Mouse (Mus musculus): ENCODE data around the gene Hs1bp3.

Gene Hs1bp3

DNA sequence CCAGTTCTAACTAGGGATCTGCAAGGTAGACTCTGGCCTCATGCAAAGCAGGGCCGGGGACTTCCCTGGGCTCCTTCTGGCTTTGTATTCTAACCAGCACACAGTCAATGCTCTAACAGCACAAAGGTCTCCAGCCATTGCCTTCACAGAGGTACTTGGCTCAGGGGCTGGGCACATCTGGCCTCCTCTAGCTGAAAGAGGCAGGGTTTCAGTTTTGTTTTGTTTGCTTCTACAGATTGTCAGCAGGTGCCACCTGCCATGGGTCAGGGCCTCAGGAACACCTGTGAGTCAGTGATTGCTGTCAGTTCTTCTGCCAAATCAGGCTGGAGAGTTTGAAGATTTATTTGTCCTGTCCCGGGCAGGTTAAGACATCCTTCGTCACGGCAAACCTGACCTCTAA, 39.8 kb downstream of the Hs1bp3 start:
- in situ Hi-C loops (cut with MboI; ENCODE audit: low pct_unique_long_range_greater_than_20kb in 1 of 2, low sequenced_read_pairs in 2 of 2, unreplicated experiment in 1 of 2) = no loop called here

DNA sequence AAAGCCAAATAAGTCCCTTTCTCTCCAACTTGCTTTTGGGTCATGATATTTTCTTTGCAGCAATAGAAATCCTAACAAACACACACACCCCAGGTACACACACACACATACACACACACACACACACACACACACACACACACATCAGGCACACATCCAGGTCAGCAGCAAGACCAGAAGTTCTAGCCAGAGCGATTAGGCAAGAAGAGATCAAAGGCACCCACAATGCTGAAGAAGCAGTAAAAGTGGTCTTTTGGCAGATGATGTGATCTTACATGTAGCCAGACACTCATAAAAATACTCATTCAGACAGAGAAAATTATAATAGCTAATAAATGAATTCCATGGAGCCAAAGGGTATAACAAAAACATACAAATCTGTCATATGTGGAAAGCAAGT, 41.0 kb downstream of the Hs1bp3 start:
- in situ Hi-C loops (cut with MboI; ENCODE audit: low pct_unique_long_range_greater_than_20kb in 1 of 2, low sequenced_read_pairs in 2 of 2, unreplicated experiment in 1 of 2) = no loop called here

DNA sequence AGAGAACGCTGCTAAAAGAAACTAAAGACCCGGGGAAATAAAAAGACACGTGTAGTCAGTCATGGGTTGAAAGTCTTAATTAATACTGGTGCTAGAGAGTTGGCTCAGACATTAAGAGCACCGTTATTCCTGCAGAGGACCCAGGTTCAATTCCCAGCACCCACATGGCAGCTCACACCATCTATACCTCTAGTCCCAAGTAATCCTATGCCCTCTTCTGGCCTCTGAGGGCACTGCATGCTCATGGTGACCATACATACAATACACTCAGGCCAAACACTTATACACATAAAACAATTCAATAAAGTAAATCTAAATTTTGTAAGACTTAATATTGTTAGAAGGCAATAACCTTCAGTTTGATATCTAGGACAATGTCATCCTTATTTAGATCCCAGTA, 41.8 kb downstream of the Hs1bp3 start:
- in situ Hi-C loops (cut with MboI; ENCODE audit: low pct_unique_long_range_greater_than_20kb in 1 of 2, low sequenced_read_pairs in 2 of 2, unreplicated experiment in 1 of 2) = no loop called here

DNA sequence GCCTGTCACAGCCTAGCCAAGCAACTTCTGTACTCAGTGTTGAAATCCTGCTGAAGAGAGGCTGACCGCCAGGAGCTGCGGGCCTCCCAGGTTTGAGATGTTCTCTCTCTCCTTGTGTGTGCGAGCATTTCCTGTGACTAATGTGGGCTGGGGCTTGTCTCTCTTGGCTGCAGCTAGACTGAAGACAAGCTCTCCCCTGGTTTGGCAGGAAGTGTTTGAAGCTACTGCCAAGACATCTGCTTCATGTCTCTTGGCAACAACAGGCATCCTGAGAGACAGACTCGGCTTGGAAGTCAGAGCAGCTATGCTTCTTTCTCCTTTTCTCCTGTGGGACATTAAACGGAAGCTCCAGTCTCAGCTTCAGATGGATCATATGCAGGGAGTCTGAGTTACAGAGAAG, 44.2 kb downstream of the Hs1bp3 start:
- in situ Hi-C loops (cut with MboI; ENCODE audit: low pct_unique_long_range_greater_than_20kb in 1 of 2, low sequenced_read_pairs in 2 of 2, unreplicated experiment in 1 of 2) = no loop called here

DNA sequence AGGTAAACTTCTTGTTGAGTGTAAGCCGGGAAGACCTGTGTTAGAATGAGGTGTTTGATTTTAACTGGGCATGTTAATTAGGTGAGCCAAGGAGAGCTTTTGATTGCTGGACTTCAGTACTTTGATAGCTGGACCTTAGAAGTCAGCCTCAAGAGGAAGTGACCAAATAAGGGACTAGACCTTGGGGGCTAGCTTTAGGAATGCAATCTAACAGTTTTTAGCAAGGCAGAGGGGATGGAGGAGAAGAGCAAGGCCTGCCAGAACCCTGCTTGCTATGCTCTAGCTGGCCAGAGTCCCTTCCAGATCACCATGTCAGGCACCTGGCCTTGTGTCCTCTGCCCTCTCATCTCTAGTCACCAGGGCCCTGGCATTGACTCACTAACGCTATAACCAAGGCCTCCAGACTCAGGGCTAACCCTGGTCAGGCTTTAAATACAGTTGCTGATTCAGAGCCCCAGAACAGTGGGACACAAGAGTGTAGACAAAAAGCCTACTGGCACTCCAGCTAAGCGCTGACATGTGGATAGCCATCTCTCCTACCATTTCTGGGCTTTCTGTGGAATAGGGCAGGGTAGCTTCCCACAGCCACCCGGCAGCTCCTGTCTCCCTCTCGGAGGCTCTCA, 45.2 kb downstream of the Hs1bp3 start:
- in situ Hi-C loops (cut with MboI; ENCODE audit: low pct_unique_long_range_greater_than_20kb in 1 of 2, low sequenced_read_pairs in 2 of 2, unreplicated experiment in 1 of 2) = no loop called here

DNA sequence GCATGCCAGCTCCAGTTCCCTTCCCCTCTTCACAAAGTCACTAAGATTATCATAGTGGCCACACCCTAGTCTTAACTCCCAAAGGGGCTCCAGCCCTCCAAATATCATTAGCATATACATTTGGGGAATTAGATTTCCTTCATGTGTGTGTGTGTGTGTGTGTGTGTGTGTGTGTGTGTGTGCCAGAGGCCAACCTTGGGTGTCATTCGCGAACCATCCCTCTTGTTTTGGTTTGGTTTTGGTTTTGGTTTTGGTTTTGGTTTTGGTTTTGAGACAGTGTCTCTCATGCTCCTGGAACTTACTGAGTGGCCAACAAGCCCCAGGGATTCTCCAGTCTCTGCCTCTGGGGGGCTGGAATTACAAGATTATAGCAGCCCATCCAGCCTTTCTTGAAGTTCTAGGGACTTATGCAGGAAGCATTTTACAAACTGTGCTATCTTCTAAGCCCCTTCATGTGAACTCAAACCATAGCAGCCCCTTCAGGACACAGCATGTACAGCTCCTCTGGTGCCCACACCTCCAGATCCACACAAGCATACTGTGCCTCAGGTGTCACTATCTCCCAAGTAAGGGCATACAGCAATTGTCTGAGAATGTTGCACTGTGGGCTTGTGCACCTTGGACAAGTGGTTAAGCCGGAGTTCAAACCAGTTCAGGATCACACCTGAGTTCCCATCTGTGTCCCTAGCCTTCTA, 46.3 kb downstream of the Hs1bp3 start:
- in situ Hi-C loops (cut with MboI; ENCODE audit: low pct_unique_long_range_greater_than_20kb in 1 of 2, low sequenced_read_pairs in 2 of 2, unreplicated experiment in 1 of 2) = no loop called here

DNA sequence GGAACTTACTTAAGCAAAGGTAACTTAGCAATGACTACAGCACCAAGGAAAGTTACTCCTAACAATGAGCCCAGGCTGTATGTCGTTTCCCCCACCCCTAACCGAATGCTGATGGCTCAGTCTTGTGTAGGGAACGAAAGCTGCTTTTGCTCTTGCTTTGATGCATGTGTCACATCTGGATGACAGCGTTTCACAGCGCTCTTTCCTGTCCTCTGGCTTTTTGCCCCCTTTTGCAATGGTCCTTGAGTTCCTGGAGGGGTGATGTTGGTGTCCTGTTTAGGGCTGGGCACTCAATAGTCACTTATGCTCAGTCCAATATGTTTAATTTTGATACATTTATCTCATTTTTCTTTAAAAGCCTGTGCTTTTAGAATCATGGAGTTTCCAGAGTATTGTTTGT, 48.6 kb downstream of the Hs1bp3 start:
- in situ Hi-C loops (cut with MboI; ENCODE audit: low pct_unique_long_range_greater_than_20kb in 1 of 2, low sequenced_read_pairs in 2 of 2, unreplicated experiment in 1 of 2) = no loop called here

DNA sequence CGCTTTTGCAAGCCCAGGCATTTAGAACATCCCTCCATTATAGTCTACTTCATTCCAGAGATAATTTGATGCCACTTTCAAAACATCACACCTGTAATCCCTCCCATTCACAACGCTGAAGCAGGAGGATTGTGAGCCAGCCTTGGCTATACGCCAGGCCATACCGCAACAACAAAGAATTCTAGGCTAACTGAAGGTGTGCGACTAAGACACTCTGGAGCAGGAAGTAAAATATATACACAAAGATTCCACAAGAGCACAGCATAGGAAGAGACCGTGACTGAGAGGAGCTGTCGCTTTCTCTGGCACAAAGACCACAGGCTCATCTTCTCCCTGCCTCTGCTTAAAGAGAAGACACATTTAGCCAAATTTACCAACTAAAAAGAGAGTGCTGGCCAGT, 49.2 kb downstream of the Hs1bp3 start:
- in situ Hi-C loops (cut with MboI; ENCODE audit: low pct_unique_long_range_greater_than_20kb in 1 of 2, low sequenced_read_pairs in 2 of 2, unreplicated experiment in 1 of 2) = no loop called here

DNA sequence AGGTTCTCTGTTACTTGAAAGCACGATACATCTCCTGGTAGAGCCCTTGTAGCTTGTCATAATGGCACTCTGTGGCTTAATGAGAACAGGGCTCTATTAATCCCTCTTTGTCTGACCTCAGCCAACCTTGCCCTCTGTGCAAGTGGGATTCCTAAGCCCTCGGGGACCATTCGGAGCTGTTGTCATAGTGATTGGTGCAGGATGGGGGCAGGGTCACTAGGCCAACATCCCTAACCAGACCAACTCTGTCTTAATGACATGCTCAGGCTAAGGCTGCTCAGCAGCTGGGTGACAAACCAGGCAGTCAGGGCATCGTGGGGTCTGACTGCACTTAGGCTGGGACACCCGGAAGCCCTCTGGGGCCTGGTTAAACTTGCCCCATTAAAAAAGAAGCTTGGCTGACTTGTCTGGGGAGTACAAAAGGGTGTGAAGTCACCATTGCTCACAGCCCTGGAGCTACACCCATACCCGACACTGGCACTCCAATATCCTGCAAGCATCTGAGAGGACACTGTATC, 51.1 kb downstream of the Hs1bp3 start:
- in situ Hi-C loops (cut with MboI; ENCODE audit: low pct_unique_long_range_greater_than_20kb in 1 of 2, low sequenced_read_pairs in 2 of 2, unreplicated experiment in 1 of 2) = no loop called here

DNA sequence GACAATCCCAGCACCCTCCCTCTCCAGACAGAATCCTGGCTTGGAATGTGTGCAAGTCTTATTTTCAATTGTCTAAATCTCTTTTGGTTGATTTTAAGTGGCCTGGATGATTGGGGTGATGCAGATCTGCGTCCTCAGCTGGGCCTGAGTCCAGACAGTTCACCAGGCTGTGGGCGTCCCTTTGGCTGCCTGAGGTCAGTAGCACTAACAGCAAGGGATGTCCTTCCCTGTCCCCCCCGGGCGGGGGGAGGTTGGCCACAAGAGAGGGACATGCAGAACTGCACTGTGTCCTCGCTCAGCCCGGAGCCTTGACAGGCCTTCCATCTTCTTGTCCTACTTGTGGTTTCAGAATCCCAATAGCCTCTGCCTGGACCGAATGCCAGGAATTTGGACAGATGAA, 52.1 kb downstream of the Hs1bp3 start:
- in situ Hi-C loops (cut with MboI; ENCODE audit: low pct_unique_long_range_greater_than_20kb in 1 of 2, low sequenced_read_pairs in 2 of 2, unreplicated experiment in 1 of 2) = no loop called here

DNA sequence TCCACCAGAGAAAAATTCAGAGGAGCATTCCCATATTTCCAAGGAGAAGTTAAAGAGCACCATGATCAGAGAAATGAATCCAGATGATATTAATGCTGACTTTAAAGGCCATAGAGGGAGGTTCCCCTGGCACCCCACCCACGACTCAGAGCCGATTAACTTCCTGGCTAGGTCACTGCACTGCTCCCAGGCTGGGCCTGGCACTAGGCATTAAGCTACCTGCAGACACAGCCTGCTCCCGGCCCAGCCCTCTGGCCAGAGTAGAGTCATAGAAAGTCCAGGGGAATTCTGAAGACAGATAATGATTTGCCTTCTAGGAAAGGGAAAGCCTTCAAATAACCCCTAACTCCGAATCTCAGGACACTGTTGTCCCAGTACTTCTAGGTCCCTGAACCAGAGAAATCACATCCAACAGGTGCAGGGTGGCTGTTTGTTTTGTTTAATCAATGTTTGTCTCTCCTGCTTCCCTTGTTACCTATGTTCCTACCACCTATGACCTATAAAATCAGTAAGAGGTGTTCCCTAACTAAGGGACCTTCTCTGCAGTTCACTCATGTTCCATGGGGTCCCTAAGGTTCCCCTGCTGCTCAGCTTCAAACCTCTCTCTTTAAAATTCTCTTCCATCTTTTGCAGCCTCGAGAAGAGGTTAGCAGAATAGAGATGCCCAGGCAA, 52.8 kb downstream of the Hs1bp3 start:
- in situ Hi-C loops (cut with MboI; ENCODE audit: low pct_unique_long_range_greater_than_20kb in 1 of 2, low sequenced_read_pairs in 2 of 2, unreplicated experiment in 1 of 2) = no loop called here

DNA sequence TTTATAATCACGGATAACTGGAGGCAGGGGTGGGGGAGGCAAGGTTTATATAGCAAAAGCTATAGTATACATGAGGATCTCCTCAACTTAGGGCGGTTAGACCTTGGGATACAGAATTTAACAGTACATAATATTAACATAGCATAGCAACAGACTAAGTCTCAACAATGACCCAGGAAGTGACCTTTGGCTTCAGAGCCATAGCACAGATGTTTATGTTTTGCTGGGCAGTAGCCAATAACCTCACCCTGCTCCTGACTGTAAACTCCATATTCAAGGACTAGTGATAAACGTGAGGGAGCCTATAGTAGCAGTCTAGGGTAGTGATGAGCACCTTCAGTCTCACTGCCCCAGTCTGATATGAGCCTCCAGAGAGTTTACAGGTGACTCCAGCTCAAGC, 53.5 kb downstream of the Hs1bp3 start:
- in situ Hi-C loops (cut with MboI; ENCODE audit: low pct_unique_long_range_greater_than_20kb in 1 of 2, low sequenced_read_pairs in 2 of 2, unreplicated experiment in 1 of 2) = no loop called here

DNA sequence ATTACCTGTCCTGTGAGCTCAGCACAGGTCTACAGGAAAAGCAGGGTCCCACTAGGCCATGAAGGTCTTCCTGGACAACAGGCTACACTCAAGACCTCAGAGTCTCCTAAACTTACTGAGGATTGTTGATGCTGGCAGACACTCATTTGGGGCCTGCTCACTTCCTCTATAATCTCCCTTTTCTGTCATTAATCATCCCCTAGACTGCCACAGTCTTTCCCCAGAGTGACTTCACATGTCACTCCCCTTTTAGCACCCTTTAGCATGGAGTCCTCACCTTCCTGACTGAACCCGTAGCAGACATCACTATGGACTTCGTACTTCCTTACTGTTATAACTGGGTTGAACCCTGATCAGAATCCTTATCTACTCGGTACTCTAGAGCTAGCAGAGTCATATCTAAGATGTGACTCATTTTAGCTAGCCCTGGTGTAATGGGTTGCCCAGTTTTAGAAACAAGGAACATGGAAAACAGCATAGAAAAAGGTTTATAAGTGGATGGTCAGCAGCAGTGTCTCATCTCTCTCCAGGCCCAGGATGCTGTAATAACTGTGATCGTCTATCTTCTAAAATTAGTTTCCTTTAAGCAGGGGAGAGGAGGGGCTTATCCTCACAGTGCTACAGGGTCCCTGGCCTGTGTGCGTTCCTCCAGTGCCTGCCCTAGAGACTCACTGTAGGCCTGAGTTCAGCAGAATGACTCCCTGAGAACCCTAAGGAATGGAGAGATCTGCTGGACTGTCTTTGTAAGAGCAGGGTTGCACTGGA, 58.7 kb downstream of the Hs1bp3 start:
- in situ Hi-C loops (cut with MboI; ENCODE audit: low pct_unique_long_range_greater_than_20kb in 1 of 2, low sequenced_read_pairs in 2 of 2, unreplicated experiment in 1 of 2) = no loop called here

DNA sequence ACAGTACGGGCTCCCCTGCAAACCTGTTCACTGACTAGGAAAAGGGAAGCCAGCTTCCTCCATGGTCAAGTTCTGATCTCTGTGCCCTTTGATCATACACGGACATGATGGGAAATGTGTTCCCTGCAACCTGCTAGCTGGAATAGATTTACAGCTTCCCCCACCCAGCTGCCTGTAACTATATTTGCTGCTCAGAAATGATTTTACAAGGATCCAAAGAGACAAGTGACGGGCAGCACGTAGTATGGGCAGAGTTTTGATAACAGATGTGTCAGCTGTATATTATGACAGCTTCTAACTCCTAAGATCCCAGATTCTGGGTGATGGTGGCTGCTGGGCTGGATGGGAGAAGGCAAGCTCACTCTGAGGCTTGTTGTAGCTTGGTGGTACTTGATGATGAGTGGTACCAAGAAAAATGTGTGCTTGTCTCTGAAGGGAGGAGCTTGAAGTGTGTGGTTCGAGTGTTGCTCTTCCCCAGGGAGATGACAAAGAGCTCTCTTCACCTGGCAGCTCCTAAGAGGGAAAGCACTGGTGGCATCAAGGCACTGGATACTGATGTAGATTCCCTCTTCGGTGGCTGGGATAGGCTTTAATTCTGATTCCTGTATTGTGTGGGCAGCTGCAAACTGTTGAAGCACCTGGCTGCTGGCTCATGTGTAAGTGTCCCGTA, 59.4 kb downstream of the Hs1bp3 start:
- in situ Hi-C loops (cut with MboI; ENCODE audit: low pct_unique_long_range_greater_than_20kb in 1 of 2, low sequenced_read_pairs in 2 of 2, unreplicated experiment in 1 of 2) = no loop called here

DNA sequence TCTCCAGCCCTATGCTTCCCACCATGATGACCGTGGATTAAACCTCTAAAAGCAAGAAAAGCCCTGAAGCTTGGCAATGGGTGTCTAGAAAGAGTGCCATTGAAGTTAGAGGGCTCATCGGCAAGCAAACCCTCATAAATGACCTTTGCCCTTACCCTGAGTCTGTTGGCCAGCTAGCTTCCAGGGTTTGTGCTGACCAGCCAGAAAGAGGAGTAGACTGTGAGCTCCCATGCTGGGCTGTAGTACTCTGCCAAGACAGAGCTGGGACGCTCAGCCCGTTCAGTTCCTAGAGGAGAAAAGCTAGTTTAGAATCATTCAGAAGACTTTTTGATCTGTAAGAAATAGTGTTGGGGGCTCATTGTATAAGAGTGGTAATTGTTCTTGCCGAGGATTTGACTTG, 60.5 kb downstream of the Hs1bp3 start:
- in situ Hi-C loops (cut with MboI; ENCODE audit: low pct_unique_long_range_greater_than_20kb in 1 of 2, low sequenced_read_pairs in 2 of 2, unreplicated experiment in 1 of 2) = no loop called here

DNA sequence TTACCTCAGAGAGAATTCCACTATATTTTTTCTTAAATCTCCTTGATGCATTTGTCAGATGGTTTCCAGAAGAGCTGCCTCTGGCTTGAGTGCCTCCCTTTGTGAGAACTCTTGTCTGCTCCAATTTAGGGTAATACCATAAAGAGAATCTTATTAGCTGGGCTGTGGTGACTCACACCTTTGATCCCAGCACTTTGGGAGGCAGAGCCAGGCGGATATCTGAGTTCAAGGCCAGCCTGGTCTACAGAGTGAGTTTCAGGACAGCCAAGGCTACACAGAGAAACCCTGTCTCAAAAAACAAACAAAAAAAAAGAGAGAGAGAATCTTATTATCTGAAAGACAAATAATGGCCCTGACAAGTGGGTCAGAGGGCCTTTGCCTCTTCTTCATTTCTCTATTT, 63.9 kb downstream of the Hs1bp3 start:
- in situ Hi-C loops (cut with MboI; ENCODE audit: low pct_unique_long_range_greater_than_20kb in 1 of 2, low sequenced_read_pairs in 2 of 2, unreplicated experiment in 1 of 2) = no loop called here

DNA sequence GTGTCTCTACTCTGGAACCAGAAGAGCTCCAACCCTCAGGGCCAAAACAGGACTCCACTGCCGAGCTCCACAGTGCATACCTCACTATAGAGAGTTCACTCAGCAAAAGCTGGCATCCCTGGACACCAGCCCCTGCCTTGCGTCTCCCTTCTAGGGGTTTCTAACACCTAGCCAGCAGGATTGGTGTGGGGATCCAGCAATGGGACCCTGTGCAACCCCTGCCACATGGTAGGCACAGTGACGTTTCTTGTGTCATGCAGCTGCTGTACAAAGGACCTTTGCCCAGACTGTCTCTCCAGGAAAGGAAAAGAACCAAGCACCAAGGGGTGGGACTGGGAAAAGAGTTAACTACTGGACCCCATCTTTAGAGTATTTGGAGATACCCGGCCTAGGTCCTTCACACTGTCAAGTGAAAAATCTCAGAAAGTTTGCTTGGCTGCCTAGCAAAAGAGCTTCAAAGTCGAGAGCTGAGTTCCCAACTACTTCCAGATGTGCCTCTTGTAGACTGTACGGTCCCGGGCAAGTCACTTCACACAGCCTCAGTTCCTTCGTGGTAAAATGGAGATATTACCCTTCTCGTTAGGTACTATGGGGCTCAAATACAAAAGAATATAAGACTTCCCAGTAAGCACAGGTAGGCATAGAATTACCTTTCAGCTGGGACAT, 64.9 kb downstream of the Hs1bp3 start:
- in situ Hi-C loops (cut with MboI; ENCODE audit: low pct_unique_long_range_greater_than_20kb in 1 of 2, low sequenced_read_pairs in 2 of 2, unreplicated experiment in 1 of 2) = no loop called here

DNA sequence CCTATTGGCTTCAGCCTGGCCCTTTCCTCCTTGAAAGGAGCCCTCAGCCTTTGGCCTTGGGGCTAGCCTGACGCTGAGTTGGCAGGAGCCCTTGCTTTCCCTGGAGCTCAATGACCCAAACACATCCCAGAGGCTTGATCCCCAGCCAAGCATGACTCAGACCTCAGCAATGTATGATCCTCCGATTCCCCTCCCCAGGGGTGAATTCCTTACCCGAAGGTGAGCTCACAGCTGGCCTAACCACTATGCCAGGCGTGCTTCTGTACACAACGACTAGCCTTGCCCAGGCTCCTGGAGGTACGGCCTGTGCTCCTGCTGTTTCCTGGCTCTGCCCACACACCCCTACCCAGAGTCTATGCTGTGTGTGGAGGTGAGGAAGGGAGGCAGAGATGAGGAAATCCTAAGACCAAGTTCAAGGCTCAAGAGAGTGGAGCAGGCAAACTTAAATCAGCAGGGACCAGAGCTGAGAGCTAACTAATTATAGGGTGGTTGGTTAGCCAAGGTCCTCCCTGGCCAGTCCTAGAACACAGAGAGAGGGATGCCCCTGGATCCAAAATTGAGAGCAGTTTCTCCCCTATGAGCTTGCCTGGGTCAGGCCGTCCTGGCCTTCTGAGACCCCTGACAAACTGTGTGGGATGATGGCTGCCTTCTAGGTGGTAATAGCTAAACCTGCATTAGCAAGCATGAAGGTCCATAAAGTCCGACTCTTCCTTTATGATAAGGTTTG, 66.7 kb downstream of the Hs1bp3 start:
- in situ Hi-C loops (cut with MboI; ENCODE audit: low pct_unique_long_range_greater_than_20kb in 1 of 2, low sequenced_read_pairs in 2 of 2, unreplicated experiment in 1 of 2) = no loop called here

Data from mouse embryonic stem cell (cell line).